Mouse (Mus musculus) stomach, embryonic 16.5 days (tissue): ENCODE results near the gene Pate4. TPM values are rescaled to one million over a fixed set of nuclear protein-coding genes. Genes with fewer than 3 reads are reported as not detected.

Experiments used
- ATAC-seq: fragments of 200-750 bp; cut with Nextera tagmentation; 2 replicates; pipeline ENCODE4 v1.8.0; 2017; ENCODE audit warnings: moderate number of reproducible peaks, moderate TSS enrichment; ENCODE audit not compliant: insufficient read depth, low FRiP score
- H3K27ac ChIP-seq: fragments of 300-500 bp; sonication (generic); 2 replicates; pipeline ENCODE4 v1.5.1; 2014; ENCODE audit warnings: low read length
- H3K27me3 ChIP-seq: fragments of 300-500 bp; sonication (generic); 2 replicates; pipeline ENCODE4 v1.6.1; 2014; ENCODE audit warnings: low read length, control low read depth, mixed read lengths; ENCODE audit not compliant: control insufficient read depth, insufficient read depth
- H3K36me3 ChIP-seq: fragments of 300-500 bp; sonication (generic); 2 replicates; pipeline ENCODE4 v1.6.1; 2014; ENCODE audit warnings: low read length; ENCODE audit not compliant: control insufficient read depth, insufficient read depth
- H3K4me1 ChIP-seq: fragments of 300-500 bp; sonication (generic); 2 replicates; pipeline ENCODE4 v1.6.1; 2014; ENCODE audit warnings: low read length, control low read depth, mixed read lengths; ENCODE audit not compliant: control insufficient read depth, insufficient read depth
- H3K4me2 ChIP-seq: fragments of 300-500 bp; sonication (generic); 2 replicates; pipeline ENCODE4 v1.6.1; 2014; ENCODE audit warnings: low read depth, low read length, mixed read lengths
- H3K4me3 ChIP-seq: fragments of 300-500 bp; sonication (generic); replicated peaks from 2 replicates; pipeline ENCODE4 v1.5.1; 2014; ENCODE audit warnings: mild to moderate bottlenecking, low read length
- H3K9ac ChIP-seq: fragments of 300-500 bp; sonication (generic); 2 replicates; pipeline ENCODE4 v1.6.1; 2014; ENCODE audit warnings: low read length
- H3K9me3 ChIP-seq: fragments of 300-500 bp; sonication (generic); replicated peaks from 2 replicates; pipeline ENCODE4 v1.6.1; 2016; ENCODE audit warnings: low read length, control low read depth; ENCODE audit not compliant: control insufficient read depth
- WGBS: fragments of 180-500 bp; shearing (Covaris S2); extraction: QIAGEN DNeasy Blood & Tissue Kit; methylation state at CpG from one replicate; pipeline ENCODE4 v1.1.7; 2014; 5-methylcytosine and 5-hydroxymethylcytosine counted together
- polyA plus RNA-seq: library from polyadenylated mRNA; unstranded; fragments of >200 nt; fragmentation: Nextera tagmentation; extraction: Ambion mirVana; gene quantifications from 2 replicates; pipeline ENCODE4 v1.2.1, GENCODE M21; 2015

Gene Pate4
- polyA plus RNA-seq, 1 experiment from 2014 or later, result not detected

DNA sequence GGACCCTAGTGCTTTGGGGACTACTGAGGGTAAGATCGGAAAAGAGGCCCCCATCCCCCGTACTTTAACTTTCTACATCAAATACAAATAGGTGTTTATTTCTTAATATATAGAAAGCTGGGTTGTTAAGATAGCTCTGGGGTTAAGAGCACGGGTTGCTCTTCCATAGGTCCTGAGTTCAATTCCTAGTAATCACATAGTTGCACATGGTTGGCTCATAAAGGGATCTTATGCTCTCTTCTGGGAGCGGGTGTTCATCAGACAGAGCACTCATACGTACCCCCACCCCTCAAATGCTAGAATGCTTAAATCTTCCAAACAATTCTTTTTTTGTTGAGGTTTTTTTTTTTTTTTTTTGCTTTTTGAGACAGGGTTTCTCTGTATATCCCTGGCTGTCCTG, 41.1 kb downstream of the Pate4 start:
- peak overlapping the region; percentile 81 for H3K9ac ChIP-seq
- no peaks in the 10 kb centered on the region for H3K9me3 ChIP-seq
- peak overlapping the region; percentile 68 for H3K4me3 ChIP-seq
- no peak for ATAC-seq
- H3K4me1 ChIP-seq, result peaks cover 11% of the 10 kb centered on the region
- WGBS, result 12% methylated on average over 5 of the region's 5 CpGs
- H3K4me2 ChIP-seq, result peak overlapping the region; percentile 68
- H3K27ac ChIP-seq, result no peak overlapping the region
- H3K27me3 ChIP-seq, result no peaks in the 10 kb centered on the region; the same call in 1 of the 2 replicates
- peaks cover 16% of the 10 kb centered on the region for H3K36me3 ChIP-seq

DNA sequence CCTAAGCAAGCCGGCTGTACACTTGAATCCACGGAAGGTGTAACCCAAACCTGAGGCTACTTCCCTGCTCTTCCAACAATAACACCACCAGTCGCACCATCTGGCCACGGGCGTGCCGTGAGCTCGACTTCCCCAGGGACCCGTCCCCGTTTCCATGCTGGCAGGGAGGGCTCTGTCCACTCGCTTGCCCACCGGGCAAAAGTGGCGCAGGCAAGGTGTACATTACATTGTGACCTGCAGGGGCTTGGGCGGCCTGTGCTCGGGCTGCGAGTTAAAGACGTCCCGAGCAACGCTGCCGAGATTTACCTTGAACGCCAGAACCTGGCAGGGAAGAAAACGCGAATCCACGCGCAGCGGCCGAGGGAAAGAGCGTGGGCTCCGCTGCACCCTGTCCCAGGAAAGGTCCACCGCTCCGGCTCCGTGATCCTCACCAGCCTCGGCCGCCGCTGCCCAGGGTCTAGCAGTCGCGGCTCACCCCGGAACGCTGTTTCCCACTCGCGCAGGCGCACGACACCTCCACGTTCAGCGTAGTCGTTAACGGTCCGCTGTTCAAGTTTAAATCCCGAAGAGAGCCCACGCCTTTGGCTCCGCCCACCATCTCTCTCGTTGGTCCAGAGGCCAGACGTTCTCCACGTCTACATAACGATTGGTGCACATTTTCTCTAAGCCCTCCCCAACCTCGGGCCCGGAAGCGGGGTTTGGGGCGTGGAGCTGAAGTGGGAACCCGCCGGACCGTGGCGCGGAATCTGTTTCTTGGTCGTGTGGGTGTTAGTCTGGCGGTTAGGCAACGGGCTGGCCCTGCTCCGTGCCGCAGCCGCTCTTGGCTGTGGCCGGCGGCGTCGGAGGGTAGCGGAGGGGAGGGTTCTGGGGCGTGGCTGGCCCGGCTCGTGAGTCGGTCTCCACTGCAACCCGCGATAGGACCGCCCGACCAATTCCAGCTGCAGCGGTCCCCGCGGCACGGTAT, 41.9 kb downstream of the Pate4 start, which contains the start of the genes Pate2 and Hyls1:
Gene Pate2 (plus strand): TSS at position 714 of the 964 bp plus-strand sequence.
Gene Hyls1 (minus strand): TSS at position 828 of the 964 bp plus-strand sequence.
- under 1% methylated on average over 86 of the region's 86 CpGs for WGBS

DNA sequence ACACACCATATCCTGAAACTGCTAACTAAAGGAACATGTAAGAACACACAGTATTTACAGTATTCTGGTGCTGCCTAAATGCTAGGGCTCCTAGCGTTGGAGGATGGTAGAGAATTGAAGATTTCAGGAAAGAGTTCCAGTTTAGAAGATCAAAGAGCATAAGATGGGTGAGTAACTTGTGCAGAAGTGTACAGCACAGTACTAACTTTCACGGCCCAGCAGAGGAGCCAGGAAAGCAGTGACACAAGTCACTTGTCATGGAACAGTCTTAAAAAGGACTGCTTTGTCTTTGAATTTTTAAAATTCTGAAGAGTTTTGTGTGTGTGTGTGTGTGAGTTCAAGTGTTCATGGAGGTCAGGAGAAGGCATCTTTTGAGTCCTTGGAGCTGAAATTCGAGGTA, 43.7 kb downstream of the Pate4 start:
- no peak overlapping the region for H3K27ac ChIP-seq
- no peak for ATAC-seq
- 92% methylated on average over 3 of the region's 3 CpGs for WGBS

More for the DNA sequence above, 41.9 kb downstream of the Pate4 start, which contains the start of the genes Pate2 and Hyls1:
- no peaks in the 10 kb centered on the region for H3K27me3 ChIP-seq
- H3K9me3 ChIP-seq, result no peaks in the 10 kb centered on the region
- peak within 1 kb of the TSS; percentile 89 for H3K27ac ChIP-seq
- peaks cover 11% of the 10 kb centered on the region for H3K4me1 ChIP-seq
- peaks cover 16% of the 10 kb centered on the region for H3K36me3 ChIP-seq
- H3K4me3 ChIP-seq, result peak within 1 kb of the TSS; percentile 68
- peak within 1 kb of the TSS; percentile 79 for H3K4me2 ChIP-seq
- ATAC-seq, result peak; percentile 99
- peak within 1 kb of the TSS; percentile 92 for H3K9ac ChIP-seq

DNA sequence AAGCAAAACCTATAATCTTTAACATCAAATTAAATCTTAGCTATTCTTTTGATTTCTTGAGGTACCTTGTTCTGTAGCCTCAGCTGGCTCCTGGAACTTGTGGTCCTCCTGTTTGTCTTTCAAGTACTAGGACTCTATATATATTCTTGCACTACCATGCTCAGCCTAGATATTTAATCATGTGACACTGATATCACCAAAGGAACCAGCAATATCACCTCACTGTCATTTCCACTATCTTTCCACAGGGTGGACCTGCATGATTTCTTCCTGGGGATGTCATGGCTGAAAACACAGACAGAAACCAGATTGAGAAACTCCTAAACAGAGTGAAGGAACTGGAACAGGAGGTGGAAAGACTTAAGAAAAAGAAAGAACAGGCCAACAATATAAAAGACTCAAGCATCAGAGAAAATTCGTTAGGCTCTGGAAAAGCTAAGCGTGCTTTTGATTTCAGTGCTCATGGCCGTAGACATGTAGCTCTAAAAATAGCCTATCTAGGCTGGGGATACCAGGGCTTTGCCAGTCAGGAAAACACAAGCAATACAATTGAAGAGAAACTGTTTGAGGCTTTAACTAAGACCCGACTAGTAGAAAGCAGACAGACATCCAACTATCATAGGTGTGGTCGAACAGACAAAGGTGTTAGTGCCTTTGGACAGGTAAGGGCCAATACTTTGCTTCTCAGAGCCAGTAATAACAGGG, 47.1 kb downstream of the Pate4 start:
- H3K4me1 ChIP-seq, result peaks cover 10% of the 10 kb centered on the region
- no peaks in the 10 kb centered on the region for H3K9me3 ChIP-seq
- no peak for ATAC-seq
- H3K27ac ChIP-seq, result no peak overlapping the region
- 89% methylated on average over 5 of the region's 5 CpGs for WGBS
- no peak overlapping the region for H3K4me3 ChIP-seq
- no peaks in the 10 kb centered on the region for H3K27me3 ChIP-seq
- no peak overlapping the region for H3K9ac ChIP-seq
- no peak overlapping the region for H3K4me2 ChIP-seq
- H3K36me3 ChIP-seq, result peaks cover 23% of the 10 kb centered on the region

More for the DNA sequence above, 43.7 kb downstream of the Pate4 start:
- H3K4me2 ChIP-seq, result no peak overlapping the region
- peaks cover 20% of the 10 kb centered on the region for H3K36me3 ChIP-seq
- H3K9me3 ChIP-seq, result no peaks in the 10 kb centered on the region
- H3K4me1 ChIP-seq, result peaks cover 8% of the 10 kb centered on the region; the same call in 1 of the 2 replicates
- no peaks in the 10 kb centered on the region for H3K27me3 ChIP-seq
- H3K9ac ChIP-seq, result no peak overlapping the region
- no peak overlapping the region for H3K4me3 ChIP-seq

DNA sequence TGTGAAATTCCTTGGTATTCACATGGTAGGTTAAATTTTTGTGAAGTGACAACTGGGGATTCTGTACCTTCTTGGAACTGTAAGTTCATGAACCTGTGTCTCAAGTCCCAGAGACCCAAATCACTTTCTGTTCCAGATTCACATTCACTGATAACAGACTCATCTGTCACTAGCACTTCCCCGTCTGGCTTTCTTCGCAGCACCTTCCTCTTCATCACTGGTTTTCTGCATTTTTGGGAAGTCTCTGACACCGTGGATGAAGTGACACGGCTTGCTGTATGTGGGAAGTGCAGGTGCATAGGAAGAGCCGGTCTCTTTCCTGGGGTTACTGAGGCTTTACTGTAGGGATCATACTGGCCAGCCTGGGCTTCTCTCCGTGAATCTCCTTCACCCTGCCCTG, 50.2 kb downstream of the Pate4 start:
- peaks cover 15% of the 10 kb centered on the region; the same call in 1 of the 2 replicates for H3K36me3 ChIP-seq
- no peak overlapping the region for H3K27ac ChIP-seq
- peaks cover 9% of the 10 kb centered on the region; the same call in 1 of the 2 replicates for H3K4me1 ChIP-seq
- no peak for ATAC-seq
- no peaks in the 10 kb centered on the region; the same call in 1 of the 2 replicates for H3K27me3 ChIP-seq
- WGBS, result 79% methylated on average over 6 of the region's 6 CpGs
- no peak overlapping the region for H3K4me2 ChIP-seq
- H3K9ac ChIP-seq, result no peak overlapping the region
- H3K9me3 ChIP-seq, result no peaks in the 10 kb centered on the region
- no peak overlapping the region for H3K4me3 ChIP-seq

DNA sequence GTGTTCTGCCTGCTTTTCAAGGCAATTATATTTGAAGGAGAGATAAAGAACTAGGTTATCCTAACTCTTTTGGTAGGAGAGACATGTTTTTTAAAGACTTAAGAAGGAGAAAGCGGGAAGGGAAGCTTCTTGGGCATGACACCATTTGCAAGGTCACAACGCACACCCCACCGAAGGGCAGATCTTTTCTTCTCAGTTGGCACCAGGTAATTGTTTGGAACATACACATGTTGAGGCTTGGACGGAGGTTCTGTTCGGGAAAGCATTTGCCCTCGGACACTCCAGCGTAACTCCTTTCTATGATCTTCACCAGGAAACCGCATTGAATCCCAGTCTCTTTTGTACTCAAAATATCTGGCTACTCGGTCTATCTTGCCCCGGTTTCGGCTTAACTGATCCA, 50.7 kb downstream of the Pate4 start:
- H3K4me1 ChIP-seq, result peaks cover 9% of the 10 kb centered on the region; the same call in 1 of the 2 replicates
- ATAC-seq, result no peak

DNA sequence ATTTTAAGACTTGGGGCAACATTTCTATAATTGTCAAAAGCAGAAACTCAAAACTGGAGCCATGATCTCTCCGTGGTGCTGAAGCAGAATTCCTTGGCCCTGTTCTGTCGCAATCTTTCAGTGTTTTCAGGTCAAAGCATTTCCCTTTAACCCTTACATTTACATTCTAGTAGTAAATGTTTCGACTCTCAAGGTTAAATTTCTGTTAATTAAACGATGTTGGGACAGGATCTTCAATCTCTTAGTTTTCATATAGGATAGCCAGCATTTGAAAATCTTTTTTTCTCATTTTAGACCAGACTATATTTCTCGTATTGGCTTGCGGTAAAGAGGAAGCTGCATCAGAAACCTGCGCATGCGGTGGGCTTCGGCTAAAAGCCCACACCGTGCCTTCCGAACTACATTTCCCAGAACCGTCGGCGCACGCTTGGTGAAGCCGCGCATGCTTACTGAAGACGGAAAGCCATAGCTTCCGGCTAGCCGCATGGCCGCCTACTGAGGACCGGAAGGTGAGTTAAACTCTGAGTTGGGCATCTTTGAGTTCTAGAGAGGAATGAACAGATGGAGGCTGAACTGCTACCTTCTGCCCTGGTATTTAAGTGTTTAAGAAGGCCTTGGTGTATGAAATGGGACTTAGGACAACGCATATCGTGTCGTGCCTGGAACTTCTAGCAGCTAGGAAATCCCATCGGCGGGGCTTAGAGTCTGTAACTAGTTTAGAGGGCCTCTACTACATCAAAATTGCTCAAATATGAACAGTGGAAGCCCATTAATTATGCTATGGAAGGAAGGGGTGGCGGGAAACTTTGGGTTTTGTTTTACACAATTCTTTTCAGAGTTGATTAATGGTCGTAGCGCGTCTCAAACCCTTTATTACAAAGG, 52.5 kb downstream of the Pate4 start:
- peak overlapping the region; percentile 72 for H3K9ac ChIP-seq
- peak overlapping the region; percentile 100 for H3K4me2 ChIP-seq
- H3K36me3 ChIP-seq, result 0 out of 2 replicates have a peak, but pooled peaks cover 8% of the 10 kb centered on the region
- ATAC-seq, result peak; percentile 87
- WGBS, result 1% methylated on average over 31 of the region's 31 CpGs
- H3K27me3 ChIP-seq, result no peaks in the 10 kb centered on the region; the same call in 1 of the 2 replicates
- H3K4me1 ChIP-seq, result peaks cover 9% of the 10 kb centered on the region; the same call in 1 of the 2 replicates
- no peaks in the 10 kb centered on the region for H3K9me3 ChIP-seq
- H3K27ac ChIP-seq, result peak overlapping the region; percentile 48
- peak overlapping the region; percentile 71 for H3K4me3 ChIP-seq

More for the DNA sequence above, 50.7 kb downstream of the Pate4 start:
- no peaks in the 10 kb centered on the region for H3K9me3 ChIP-seq
- H3K4me3 ChIP-seq, result no peak overlapping the region
- WGBS, result 94% methylated on average over 11 of the region's 11 CpGs
- H3K36me3 ChIP-seq, result 0 out of 2 replicates have a peak, but pooled peaks cover 11% of the 10 kb centered on the region
- no peak overlapping the region for H3K9ac ChIP-seq
- H3K4me2 ChIP-seq, result no peak overlapping the region
- H3K27ac ChIP-seq, result no peak overlapping the region
- no peaks in the 10 kb centered on the region; the same call in 1 of the 2 replicates for H3K27me3 ChIP-seq
